Mouse (Mus musculus) macrophage (primary cell): Measurements from ENCODE around the gene Sod2. TPM values are rescaled to one million over a fixed set of nuclear protein-coding genes. Genes with fewer than 3 reads are reported as not detected.
"Not testable (repeated sequence)": the region's sequence is repeated elsewhere in the genome, so short reads cannot be mapped to it uniquely, and the experiment has no call there.

Experiments
- H3K27ac ChIP-seq: fragments of 350-480 bp; formaldehyde crosslinking; 2 replicates; pipeline ENCODE4 v1.9.0; 2021
- H3K36me3 ChIP-seq: fragments of 350-480 bp; formaldehyde crosslinking; 2 replicates; pipeline ENCODE4 v1.9.0; 2021; ENCODE audit errors: inconsistent target
- H3K4me3 ChIP-seq: fragments of 350-480 bp; formaldehyde crosslinking; 2 replicates; pipeline ENCODE4 v1.9.0; 2021; ENCODE audit errors: inconsistent target
- H3K79me2 ChIP-seq: fragments of 350-480 bp; formaldehyde crosslinking; 2 replicates; pipeline ENCODE4 v1.9.0; 2021; ENCODE audit errors: inconsistent target
- WGBS: methylation state at CpG from one replicate; pipeline ENCODE4 v1.1.7; 2026; ENCODE audit warnings: inconsistent platforms; ENCODE audit not compliant: missing documents; 5-methylcytosine and 5-hydroxymethylcytosine counted together
- polyA plus RNA-seq: library from polyadenylated mRNA; stranded (reverse); fragments of 250-400 nt; gene quantifications from 3 replicates; pipeline ENCODE4 v1.2.4, GENCODE M21; 2018; ENCODE audit warnings: inconsistent platforms

The Sod2 gene
- polyA plus RNA-seq, 1 experiment from 2014 or later = 43.6 TPM

- Histone ChIP-seq H3K36me3 (no peaks in the 10 kb centered on the region), H3K4me3 (no peak overlapping the region), H3K79me2 (no peaks in the 10 kb centered on the region), H3K27ac (no peak overlapping the region)
- WGBS = 42% methylated on average over 3 of the region's 3 CpGs
These were observed 10.3 kb upstream of the Sod2 start for GRCm38 (mm10) chr17:12996345-12996744.

GRCm38 (mm10) chr17:12997890-12998289 lies 8.8 kb upstream of the Sod2 start:
- H3K4me3 ChIP-seq = no peak overlapping the region
- H3K79me2 ChIP-seq = no peaks in the 10 kb centered on the region
- 82% methylated on average over 5 of the region's 5 CpGs for WGBS
- no peak overlapping the region for H3K27ac ChIP-seq
- H3K36me3 ChIP-seq = no peaks in the 10 kb centered on the region

- H3K4me3 ChIP-seq = no peak overlapping the region
- 74% methylated on average over 6 of the region's 6 CpGs for WGBS
- no peaks in the 10 kb centered on the region for H3K36me3 ChIP-seq
- no peaks in the 10 kb centered on the region for H3K79me2 ChIP-seq
- H3K27ac ChIP-seq = no peak overlapping the region
These were observed 7.6 kb upstream of the Sod2 start for GRCm38 (mm10) chr17:12999069-12999468.

- H3K79me2 ChIP-seq, H3K36me3 ChIP-seq, H3K27ac ChIP-seq, H3K4me3 ChIP-seq: not testable (repeated sequence)
- 86% methylated on average over 5 of the region's 5 CpGs for WGBS
These were observed 4.4 kb upstream of the Sod2 start for GRCm38 (mm10) chr17:13002243-13002642.

GRCm38 (mm10) chr17:13004436-13004835 lies 2.2 kb upstream of the Sod2 start:
- 95% methylated on average over 2 of the region's 2 CpGs for WGBS
- H3K27ac ChIP-seq, H3K36me3 ChIP-seq, H3K4me3 ChIP-seq: not testable (repeated sequence)
- H3K79me2 ChIP-seq = peaks cover 11% of the 10 kb centered on the region

- Histone ChIP-seq H3K27ac (no peak overlapping the region), H3K79me2 (peaks cover 22% of the 10 kb centered on the region), H3K36me3 (peaks cover 5% of the 10 kb centered on the region; the same call in 1 of the 2 replicates), H3K4me3 (no peak overlapping the region)
- WGBS = 79% methylated on average over 5 of the region's 5 CpGs
These were observed 338 bp downstream of the Sod2 start for GRCm38 (mm10) chr17:13006984-13007383.

- H3K27ac ChIP-seq = peak overlapping the region; percentile 32
- H3K4me3 ChIP-seq = peak overlapping the region; percentile 67
- peaks cover 8% of the 10 kb centered on the region; the same call in 1 of the 2 replicates for H3K36me3 ChIP-seq
- WGBS = under 1% methylated on average over 70 of the region's 76 CpGs
- peaks cover 22% of the 10 kb centered on the region for H3K79me2 ChIP-seq
These were observed 1.2 kb downstream of the Sod2 start for GRCm38 (mm10) chr17:13007730-13008425.

GRCm38 (mm10) chr17:13008528-13008927 lies 1.9 kb downstream of the Sod2 start:
- Histone ChIP-seq H3K79me2 (peaks cover 22% of the 10 kb centered on the region), H3K27ac (peak overlapping the region; percentile 32), H3K36me3 (peaks cover 14% of the 10 kb centered on the region; the same call in 1 of the 2 replicates), H3K4me3 (peak overlapping the region; percentile 67)
- WGBS = 2% methylated on average over 10 of the region's 10 CpGs

- WGBS = 4% methylated on average over 3 of the region's 3 CpGs
These were observed 3.2 kb downstream of the Sod2 start for GRCm38 (mm10) chr17:13009887-13010286.

GRCm38 (mm10) chr17:13013316-13013715 lies 6.7 kb downstream of the Sod2 start:
- WGBS = 96% methylated on average over 3 of the region's 3 CpGs
- Histone ChIP-seq H3K36me3 (peaks cover 39% of the 10 kb centered on the region), H3K27ac (no peak overlapping the region), H3K79me2 (peaks cover 22% of the 10 kb centered on the region), H3K4me3 (no peak overlapping the region)

More at GRCm38 (mm10) chr17:13009887-13010286, 3.2 kb downstream of the Sod2 start:
- Histone ChIP-seq H3K36me3 (peaks cover 24% of the 10 kb centered on the region), H3K4me3 (no peak overlapping the region), H3K27ac (no peak overlapping the region), H3K79me2 (peaks cover 22% of the 10 kb centered on the region)

- no CpG with 5 or more reads among the region's 12 CpGs for WGBS
- H3K4me3 ChIP-seq, H3K79me2 ChIP-seq, H3K27ac ChIP-seq, H3K36me3 ChIP-seq: not testable (repeated sequence)
These were observed 30.1 kb downstream of the Sod2 start for GRCm38 (mm10) chr17:13036627-13037192.

- not testable (repeated sequence) for H3K79me2 ChIP-seq, H3K4me3 ChIP-seq, H3K36me3 ChIP-seq, H3K27ac ChIP-seq
- WGBS = 0% methylated on average over 3 of the region's 4 CpGs
These were observed 37.4 kb downstream of the Sod2 start for GRCm38 (mm10) chr17:13043846-13044673.

GRCm38 (mm10) chr17:13052124-13052813 lies 45.6 kb downstream of the Sod2 start, which contains the start of gene Gpr31b:
Gpr31b (minus strand) TSS chr17:13052296.
- WGBS = no CpG with 5 or more reads among the region's 8 CpGs
- H3K27ac ChIP-seq, H3K36me3 ChIP-seq, H3K79me2 ChIP-seq, H3K4me3 ChIP-seq: not testable (repeated sequence)

GRCm38 (mm10) chr17:13060804-13061203 lies 54.2 kb downstream of the Sod2 start, which contains the start of gene Tcp10b:
Tcp10b (plus strand) TSS chr17:13061104.
- not testable (repeated sequence) for H3K36me3 ChIP-seq, H3K4me3 ChIP-seq, H3K27ac ChIP-seq, H3K79me2 ChIP-seq
- WGBS = 90% methylated on average over 2 of the region's 4 CpGs
